In genomic region chr16:14939994-14940715, GRCm38 (mm10) we compare ENCODE assay signal across 11 mouse cellular contexts. TPM values are rescaled to one million over a fixed set of nuclear protein-coding genes. Genes with fewer than 3 reads are reported as not detected.
DNase-seq lines count a peak whose midpoint lies in the region; ATAC-seq and TF ChIP-seq lines count a peak whose summit lies in the region.
"Had no signal": no experiment of that assay in that cellular context is flagged by ENCODE, and none has a peak within 500 bp of the region (broad histone marks: within the 10 kb centered on the region; RNA-seq: fewer than 3 reads in every experiment).

No protein-coding gene starts in this region.

- TF ChIP-seq CTCF in kidney, adult 2 months (conservative IDR thresholded peaks at IDR 0.05; ENCODE audit: insufficient read depth, insufficient read length, low read depth, low read length) = no peak

- TF ChIP-seq POLR2A in kidney, adult 2 months (IDR thresholded peaks at IDR 0.05; ENCODE audit: low read depth, low read length) = no peak

- H3K4me3 ChIP-seq in kidney, adult 2 months (ENCODE audit: insufficient read depth, low read depth, low read length) = no peak overlapping the region
- no peak overlapping the region for H3K4me3 ChIP-seq in heart, embryonic 10.5 days
- no peak overlapping the region for H3K4me3 ChIP-seq in limb, embryonic 15.5 days
- no peak overlapping the region for H3K4me3 ChIP-seq in stomach, embryonic 14.5 days (ENCODE audit: low read depth, low read length)
- no peak overlapping the region for H3K4me3 ChIP-seq in midbrain, embryonic 11.5 days (ENCODE audit: low read depth, low read length)
- no peak overlapping the region for H3K4me3 ChIP-seq in midbrain, embryonic 13.5 days (replicated peaks)
- H3K4me3 ChIP-seq in forebrain, embryonic 12.5 days (replicated peaks) = no peak overlapping the region

- peaks cover 6% of the 10 kb centered on the region; the same call in 1 of the 2 replicates for H3K4me1 ChIP-seq in kidney, adult 2 months (ENCODE audit: control insufficient read depth, insufficient read depth, low read length)
- H3K4me1 ChIP-seq in heart, embryonic 10.5 days = no peaks in the 10 kb centered on the region
- H3K4me1 ChIP-seq in limb, embryonic 15.5 days = peaks cover 6% of the 10 kb centered on the region; the same call in 1 of the 2 replicates
- peaks cover 15% of the 10 kb centered on the region for H3K4me1 ChIP-seq in stomach, embryonic 14.5 days (ENCODE audit: control insufficient read depth, insufficient read depth, low read length)
- no peaks in the 10 kb centered on the region for H3K4me1 ChIP-seq in midbrain, embryonic 11.5 days (ENCODE audit: control insufficient read depth, insufficient read depth, low read length)
- H3K4me1 ChIP-seq in midbrain, embryonic 13.5 days (replicated peaks) = no peaks in the 10 kb centered on the region
- H3K4me1 ChIP-seq in forebrain, embryonic 12.5 days = no peaks in the 10 kb centered on the region

- WGBS in kidney, adult 2 months = 43% methylated on average over 1 of the region's 1 CpGs
- 38% methylated on average over 1 of the region's 1 CpGs for WGBS in heart, embryonic 10.5 days
- WGBS in limb, embryonic 15.5 days = 42% methylated on average over 1 of the region's 1 CpGs
- WGBS in stomach, embryonic 14.5 days = 26% methylated on average over 1 of the region's 1 CpGs
- 95% methylated on average over 1 of the region's 1 CpGs for WGBS in midbrain, embryonic 11.5 days
- 86% methylated on average over 1 of the region's 1 CpGs for WGBS in midbrain, embryonic 13.5 days
- WGBS in forebrain, embryonic 12.5 days = 71% methylated on average over 1 of the region's 1 CpGs

- H3K4me2 ChIP-seq in limb, embryonic 15.5 days = no peak overlapping the region
- no peak overlapping the region for H3K4me2 ChIP-seq in stomach, embryonic 14.5 days (replicated peaks; ENCODE audit: low read depth, low read length)
- H3K4me2 ChIP-seq in midbrain, embryonic 11.5 days = no peak overlapping the region
- no peak overlapping the region for H3K4me2 ChIP-seq in midbrain, embryonic 13.5 days (replicated peaks)
- H3K4me2 ChIP-seq in forebrain, embryonic 12.5 days = no peak overlapping the region

- no peak for ATAC-seq in limb, embryonic 15.5 days (ENCODE audit: insufficient number of reproducible peaks, low FRiP score, low TSS enrichment, low read depth)
- ATAC-seq in stomach, embryonic 14.5 days (ENCODE audit: insufficient number of reproducible peaks, insufficient read depth, low FRiP score, low read depth) = 0 out of 2 replicates have a peak, but pooled peaks have one; percentile 31
- no peak for ATAC-seq in midbrain, embryonic 11.5 days (ENCODE audit: low FRiP score)
- ATAC-seq in midbrain, embryonic 13.5 days = no peak
- no peak for ATAC-seq in forebrain, embryonic 12.5 days (ENCODE audit: low FRiP score)
- ATAC-seq: activated CD4-positive, CD25-positive, alpha-beta regulatory T cell, adult 4 months; CD4-positive, CD25-positive, alpha-beta regulatory T cell, adult 4 months had no signal

- peak overlapping the region; percentile 11; the same call in 1 of the 2 replicates for H3K27ac ChIP-seq in kidney, adult 2 months (ENCODE audit: insufficient read depth, low read depth, low read length)
- 0 out of 2 replicates have a peak overlapping the region, but pooled peaks have one; percentile 10 for H3K27ac ChIP-seq in heart, embryonic 10.5 days
- peak overlapping the region; percentile 67 for H3K27ac ChIP-seq in limb, embryonic 15.5 days
- peak overlapping the region; percentile 77 for H3K27ac ChIP-seq in stomach, embryonic 14.5 days (ENCODE audit: low read length)
- no peak overlapping the region for H3K27ac ChIP-seq in midbrain, embryonic 11.5 days (ENCODE audit: low read depth, low read length)
- H3K27ac ChIP-seq in midbrain, embryonic 13.5 days = no peak overlapping the region
- H3K27ac ChIP-seq in forebrain, embryonic 12.5 days = no peak overlapping the region

- no peaks in the 10 kb centered on the region for H3K36me3 ChIP-seq in kidney, adult 2 months (ENCODE audit: control insufficient read depth, insufficient read depth, low read length)
- no peaks in the 10 kb centered on the region for H3K36me3 ChIP-seq in heart, embryonic 10.5 days
- no peaks in the 10 kb centered on the region for H3K36me3 ChIP-seq in limb, embryonic 15.5 days
- no peaks in the 10 kb centered on the region for H3K36me3 ChIP-seq in stomach, embryonic 14.5 days (ENCODE audit: control insufficient read depth, insufficient read depth, low read length)
- H3K36me3 ChIP-seq in midbrain, embryonic 11.5 days (ENCODE audit: control insufficient read depth, insufficient read depth, low read length) = no peaks in the 10 kb centered on the region
- H3K36me3 ChIP-seq in midbrain, embryonic 13.5 days = no peaks in the 10 kb centered on the region
- H3K36me3 ChIP-seq in forebrain, embryonic 12.5 days (replicated peaks) = no peaks in the 10 kb centered on the region

- no peaks in the 10 kb centered on the region; the same call in 1 of the 2 replicates for H3K27me3 ChIP-seq in kidney, adult 2 months (replicated peaks; ENCODE audit: control insufficient read depth, insufficient read depth, low read length)
- H3K27me3 ChIP-seq in heart, embryonic 10.5 days (ENCODE audit: insufficient read depth, poor library complexity, severe bottlenecking) = peaks cover 14% of the 10 kb centered on the region; the same call in 1 of the 2 replicates
- no peaks in the 10 kb centered on the region for H3K27me3 ChIP-seq in limb, embryonic 15.5 days
- H3K27me3 ChIP-seq in stomach, embryonic 14.5 days (ENCODE audit: control insufficient read depth, insufficient read depth, low read length) = no peaks in the 10 kb centered on the region
- H3K27me3 ChIP-seq in midbrain, embryonic 11.5 days (ENCODE audit: control insufficient read depth, insufficient read depth, low read length) = no peaks in the 10 kb centered on the region
- no peaks in the 10 kb centered on the region for H3K27me3 ChIP-seq in midbrain, embryonic 13.5 days
- no peaks in the 10 kb centered on the region for H3K27me3 ChIP-seq in forebrain, embryonic 12.5 days

- DNase-seq in kidney, adult 2 months = peak; percentile 25
- no peak for DNase-seq in kidney, adult 8-10 months
- no peak for DNase-seq in heart, embryonic 10.5 days (ENCODE audit: low spot score)
- no peak for DNase-seq in midbrain, embryonic 11.5 days (ENCODE audit: low spot score, missing footprints)

- H3K9me3 ChIP-seq in heart, embryonic 10.5 days = no peaks in the 10 kb centered on the region
- no peaks in the 10 kb centered on the region for H3K9me3 ChIP-seq in limb, embryonic 15.5 days
- no peaks in the 10 kb centered on the region for H3K9me3 ChIP-seq in stomach, embryonic 14.5 days (ENCODE audit: control insufficient read depth, low read depth, low read length)
- no peaks in the 10 kb centered on the region for H3K9me3 ChIP-seq in midbrain, embryonic 11.5 days (ENCODE audit: control insufficient read depth, low read length)
- no peaks in the 10 kb centered on the region for H3K9me3 ChIP-seq in midbrain, embryonic 13.5 days
- H3K9me3 ChIP-seq in forebrain, embryonic 12.5 days = no peaks in the 10 kb centered on the region

- no peak overlapping the region for H3K9ac ChIP-seq in limb, embryonic 15.5 days
- H3K9ac ChIP-seq in stomach, embryonic 14.5 days (replicated peaks; ENCODE audit: low read depth, low read length) = no peak overlapping the region
- H3K9ac ChIP-seq in midbrain, embryonic 11.5 days (ENCODE audit: low read length) = no peak overlapping the region
- no peak overlapping the region for H3K9ac ChIP-seq in midbrain, embryonic 13.5 days (replicated peaks)
- no peak overlapping the region for H3K9ac ChIP-seq in forebrain, embryonic 12.5 days

RNA-seq across cellular contexts. Expression of gene Efcab1, which starts 33.7 kb away (rescaled TPM):
- 0.03 and 0.08 TPM in 2 replicates for polyA plus RNA-seq in kidney, adult 2 months (2012; rRNA removed)
- 4.0 and 5.2 TPM in 2 replicates for polyA plus RNA-seq in heart, embryonic 10.5 days (2016; fragmentation: Nextera tagmentation; extraction: Ambion mirVana)
- 12.5 and 13.7 TPM in 2 replicates for polyA plus RNA-seq in limb, embryonic 15.5 days (2015; fragmentation: Nextera tagmentation; extraction: Ambion mirVana)
- 19.5 and 20.4 TPM in 2 replicates for polyA plus RNA-seq in stomach, embryonic 14.5 days (2014; fragmentation: Nextera tagmentation; extraction: Ambion mirVana)
- polyA plus RNA-seq in midbrain, embryonic 11.5 days (2014; fragmentation: Nextera tagmentation; extraction: Ambion mirVana) = 11.8 and 15.1 TPM in 2 replicates
- 15.1 and 15.3 TPM in 2 replicates for polyA plus RNA-seq in midbrain, embryonic 13.5 days (2015; fragmentation: Nextera tagmentation; extraction: Ambion mirVana)
- polyA plus RNA-seq in forebrain, embryonic 12.5 days (2016; fragmentation: Nextera tagmentation; extraction: Ambion mirVana) = 9.7 and 12.4 TPM in 2 replicates
- polyA plus RNA-seq: activated CD4-positive, CD25-positive, alpha-beta regulatory T cell, adult 4 months; CD4-positive, CD25-positive, alpha-beta regulatory T cell, adult 4 months; spleen, adult 2 months had no signal

Comparison
In these comparisons a context has a peak if more than half of its experiments do, and no peak if none do; other contexts are left out.
1. H3K27ac ChIP-seq: peak in kidney, adult 2 months (single experiment), heart, embryonic 10.5 days (single experiment), limb, embryonic 15.5 days (single experiment) and stomach, embryonic 14.5 days (single experiment); none in midbrain, embryonic 11.5 days (single experiment), midbrain, embryonic 13.5 days (single experiment) and forebrain, embryonic 12.5 days (single experiment).